Mouse (Mus musculus) telencephalon, adult 2 months (tissue): ENCODE data around the gene Srebf2.

Source experiments
- DNase-seq: peaks from one replicate; pipeline ENCODE4 v3.0.0-alpha.2; 2011; ENCODE audit warnings: low read depth, low spot score

Gene Srebf2

GRCm38 (mm10) chr15:82206365-82207104, 59.6 kb downstream of the Srebf2 start:
- DNase-seq, result no peak

DNA sequence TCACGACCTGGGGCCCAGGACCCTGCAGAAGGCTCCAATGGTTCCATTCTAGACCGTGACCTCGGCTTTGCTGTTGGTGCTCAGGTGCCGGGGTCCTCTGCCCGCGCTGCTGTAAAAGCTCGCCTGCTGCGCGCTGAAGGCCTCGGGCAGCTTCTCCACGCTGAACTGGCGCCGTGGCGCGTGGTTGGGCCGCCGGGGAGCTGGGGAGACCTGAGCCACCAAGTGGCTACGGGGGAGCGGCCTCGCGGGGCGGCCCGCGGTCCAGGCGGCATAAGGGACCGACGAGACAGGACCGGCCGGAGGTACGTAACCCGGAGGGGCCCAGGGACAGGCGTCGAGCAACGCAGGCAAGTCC, 60.1 kb downstream of the Srebf2 start:
- no peak for DNase-seq

GRCm38 (mm10) chr15:82207504-82208219, 60.7 kb downstream of the Srebf2 start:
- DNase-seq, result no peak

DNA sequence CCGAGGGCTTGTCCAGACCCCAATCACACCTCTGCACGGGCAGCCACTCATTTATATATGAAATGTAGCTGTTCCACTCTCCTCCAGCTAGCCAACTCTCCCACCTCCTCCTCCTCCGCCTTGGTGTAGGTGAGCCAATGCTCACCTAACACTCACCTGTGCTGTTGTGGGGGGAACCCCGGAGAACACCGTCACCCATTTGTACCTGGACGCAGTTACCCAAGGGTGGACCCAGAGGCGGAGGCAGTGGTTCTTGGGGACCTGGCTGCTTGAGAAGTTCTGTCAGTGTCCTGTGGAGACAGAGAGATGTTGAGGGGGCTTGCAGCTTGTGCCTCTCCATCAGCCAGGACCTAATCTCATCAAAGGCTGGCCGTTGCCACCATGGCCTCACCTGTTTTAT, 61.3 kb downstream of the Srebf2 start:
- no peak for DNase-seq

DNA sequence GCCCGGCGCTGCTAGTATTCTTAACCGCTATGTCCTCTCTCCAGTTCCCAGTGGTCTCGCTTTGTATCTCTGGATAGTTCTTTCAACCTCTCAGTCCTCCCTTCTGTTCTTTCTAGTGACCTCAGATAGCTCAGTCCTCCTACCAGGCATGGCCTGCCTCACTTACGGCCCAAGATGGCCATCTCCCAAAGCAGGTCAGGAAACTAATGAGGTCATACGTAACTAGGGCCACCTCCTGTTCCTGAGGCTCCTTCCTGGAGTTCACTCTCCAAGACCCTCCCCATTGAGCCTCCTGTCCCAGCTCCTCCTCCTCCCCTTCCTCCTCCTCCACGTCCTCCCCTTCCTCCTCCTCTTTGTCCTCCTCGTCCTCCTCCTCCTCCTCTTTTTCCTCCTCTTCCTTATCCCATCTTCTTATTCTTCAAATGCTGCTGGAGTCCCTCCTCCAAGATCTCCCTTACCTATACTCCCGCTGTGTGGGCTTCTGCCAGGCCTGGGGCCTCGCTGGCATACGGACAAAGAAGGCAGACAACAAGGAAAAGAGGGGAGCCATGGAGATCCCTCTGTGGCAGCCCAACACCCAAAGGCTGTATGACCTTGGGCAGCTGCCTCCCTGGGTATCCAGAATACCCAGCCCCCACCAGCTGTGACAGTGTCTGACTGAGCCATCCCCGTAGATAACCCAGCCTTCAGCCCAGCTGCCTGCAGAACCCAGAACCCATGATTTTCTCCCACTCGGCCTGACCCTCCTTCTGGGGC, 62.5 kb downstream of the Srebf2 start:
- no peak for DNase-seq

DNA sequence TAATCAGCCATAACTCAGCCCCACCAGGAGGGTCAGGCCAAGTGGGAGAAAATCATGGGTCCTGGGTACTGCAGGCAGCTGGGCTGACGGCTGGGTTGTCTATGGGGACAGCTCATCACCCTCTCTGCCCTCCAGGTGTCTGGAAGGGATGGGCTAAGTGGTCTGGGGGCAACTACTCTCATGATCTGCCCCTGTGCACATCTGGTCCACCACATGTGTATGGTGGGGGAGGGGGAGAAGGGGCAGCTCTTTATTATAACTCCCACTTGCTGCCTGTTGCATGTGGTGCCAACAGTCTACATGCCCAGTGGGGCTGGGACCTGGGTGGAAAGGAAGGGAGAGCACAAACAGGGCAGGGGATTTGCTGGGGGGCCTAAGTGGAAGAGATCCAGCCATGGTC, 63.8 kb downstream of the Srebf2 start:
- DNase-seq, result no peak

DNA sequence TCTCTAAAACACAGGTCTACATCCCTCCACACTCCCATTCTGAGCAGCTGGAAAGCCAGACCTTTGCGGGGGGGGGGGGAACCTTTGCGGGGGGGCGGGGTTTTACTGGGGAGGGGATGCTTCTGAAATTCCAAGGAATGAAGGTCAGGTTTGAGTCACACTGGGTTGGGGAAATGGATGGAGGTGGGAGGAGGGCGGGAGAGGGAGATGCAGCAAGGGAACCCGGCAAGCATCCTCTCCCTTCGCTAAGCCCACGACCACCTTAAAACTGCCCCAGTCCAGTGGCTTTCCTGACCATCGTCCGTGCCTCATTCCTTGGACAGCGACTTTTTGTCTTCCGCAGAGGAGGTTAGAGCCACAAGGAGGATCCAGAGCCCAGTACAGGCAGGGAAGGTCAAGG, 64.3 kb downstream of the Srebf2 start:
- no peak for DNase-seq

- no peak for DNase-seq
These were observed 65.2 kb downstream of the Srebf2 start for GRCm38 (mm10) chr15:82211911-82212751.

- DNase-seq, result no peak
These were observed 65.7 kb downstream of the Srebf2 start, which contains the start of gene Shisa8 for GRCm38 (mm10) chr15:82212752-82213063. Shisa8 (minus strand) TSS chr15:82212815.

GRCm38 (mm10) chr15:82213222-82213621, 66.2 kb downstream of the Srebf2 start:
- no peak for DNase-seq

GRCm38 (mm10) chr15:82215332-82216046, 68.5 kb downstream of the Srebf2 start:
- no peak for DNase-seq

GRCm38 (mm10) chr15:82216142-82216827, 69.3 kb downstream of the Srebf2 start:
- DNase-seq, result no peak

- no peak for DNase-seq
These were observed 70.1 kb downstream of the Srebf2 start for GRCm38 (mm10) chr15:82217039-82217438.

DNA sequence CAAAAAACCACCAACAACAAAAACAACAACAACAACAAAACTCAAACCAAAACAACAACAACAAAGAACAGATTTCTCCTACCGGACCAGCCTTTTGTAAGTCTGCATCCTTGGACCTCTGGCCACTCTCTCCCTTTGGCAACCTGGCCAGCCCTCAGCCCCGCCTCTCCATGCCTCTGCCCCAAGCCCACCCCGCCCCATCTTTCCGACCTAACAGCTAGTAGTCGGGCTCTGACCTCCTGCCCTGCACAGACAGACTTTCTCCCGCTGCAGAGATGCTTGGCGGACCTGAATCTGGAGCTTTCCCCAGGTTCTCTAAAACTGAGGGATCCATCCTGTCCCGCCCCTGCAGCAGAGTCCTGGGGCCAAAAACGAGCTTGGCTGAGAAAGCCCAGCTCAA, 71.0 kb downstream of the Srebf2 start:
- no peak for DNase-seq

DNA sequence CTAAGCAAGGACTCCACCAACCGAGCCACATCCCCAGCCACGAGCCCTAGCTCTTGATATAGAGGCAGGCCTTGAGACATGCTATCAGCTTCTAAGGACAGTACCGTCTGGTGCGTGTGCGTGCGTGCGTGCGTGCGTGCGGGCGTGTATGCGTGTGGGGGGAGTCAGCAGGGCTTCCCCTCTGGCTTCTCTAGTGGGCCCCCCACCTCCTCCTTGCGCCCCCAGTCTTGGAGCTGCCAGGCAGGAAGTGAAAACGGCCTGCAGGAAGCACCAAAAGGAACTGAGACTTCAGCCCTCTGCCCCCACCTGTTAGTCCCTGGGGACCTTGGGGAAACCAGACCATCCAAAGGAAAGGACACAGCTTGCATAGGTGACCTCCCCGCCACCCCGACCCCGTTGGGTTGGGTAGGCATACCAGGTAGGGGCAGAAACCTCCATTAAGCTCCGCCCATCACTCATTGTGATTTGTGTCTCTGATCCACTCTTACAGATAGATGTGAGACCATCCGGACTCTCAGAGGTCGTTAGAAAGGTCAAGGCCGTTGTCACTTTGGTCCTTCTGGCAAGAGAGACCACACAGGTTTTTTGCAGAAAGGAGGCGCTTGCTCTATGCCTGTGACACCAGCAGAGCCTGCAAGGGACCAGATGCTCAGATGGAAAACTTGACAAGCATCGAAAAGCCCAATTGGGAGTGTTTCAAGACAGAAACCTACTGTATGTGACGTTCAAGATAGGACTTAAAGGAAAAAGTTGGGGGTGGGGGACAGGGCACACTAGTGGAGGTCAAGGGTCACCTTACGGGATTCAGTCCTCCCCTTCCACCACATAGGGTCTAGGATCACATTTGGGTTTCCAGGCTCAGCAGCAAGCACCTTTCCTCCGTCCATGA, 72.0 kb downstream of the Srebf2 start:
- DNase-seq, result no peak

- DNase-seq, result no peak
These were observed 73.2 kb downstream of the Srebf2 start for GRCm38 (mm10) chr15:82220003-82220675.

GRCm38 (mm10) chr15:82221104-82221860, 74.3 kb downstream of the Srebf2 start:
- no peak for DNase-seq

DNA sequence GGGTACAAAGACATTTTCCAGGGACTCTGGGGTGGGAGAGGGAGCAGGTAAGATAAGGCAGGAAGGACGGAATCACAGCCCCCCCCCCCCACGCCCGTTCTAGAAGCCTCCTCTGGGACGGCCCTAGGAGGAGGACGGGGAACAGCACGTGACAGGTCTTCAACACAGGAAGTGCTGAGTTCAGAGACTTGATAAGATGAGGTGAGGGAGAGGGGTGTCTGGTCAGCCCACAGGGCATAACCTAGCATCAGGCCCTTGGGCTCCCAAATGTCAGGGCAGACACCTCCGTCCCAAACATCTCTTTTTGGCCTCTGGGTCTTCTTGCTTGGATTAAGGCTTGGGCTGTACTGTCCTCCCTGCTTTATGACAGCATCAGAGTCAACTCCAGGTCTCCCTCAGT, 76.3 kb downstream of the Srebf2 start:
- no peak for DNase-seq
